Mouse (Mus musculus): ENCODE data around the gene Spdye4b. TPM values are rescaled to one million over a fixed set of nuclear protein-coding genes. Genes with fewer than 3 reads are reported as not detected.
"Not testable (repeated sequence)": the region's sequence is repeated elsewhere in the genome, so short reads cannot be mapped to it uniquely, and the experiment has no call there.

Spdye4b gene
- polyA plus RNA-seq, 1 experiment from 2014 or later, result not detected

DNA sequence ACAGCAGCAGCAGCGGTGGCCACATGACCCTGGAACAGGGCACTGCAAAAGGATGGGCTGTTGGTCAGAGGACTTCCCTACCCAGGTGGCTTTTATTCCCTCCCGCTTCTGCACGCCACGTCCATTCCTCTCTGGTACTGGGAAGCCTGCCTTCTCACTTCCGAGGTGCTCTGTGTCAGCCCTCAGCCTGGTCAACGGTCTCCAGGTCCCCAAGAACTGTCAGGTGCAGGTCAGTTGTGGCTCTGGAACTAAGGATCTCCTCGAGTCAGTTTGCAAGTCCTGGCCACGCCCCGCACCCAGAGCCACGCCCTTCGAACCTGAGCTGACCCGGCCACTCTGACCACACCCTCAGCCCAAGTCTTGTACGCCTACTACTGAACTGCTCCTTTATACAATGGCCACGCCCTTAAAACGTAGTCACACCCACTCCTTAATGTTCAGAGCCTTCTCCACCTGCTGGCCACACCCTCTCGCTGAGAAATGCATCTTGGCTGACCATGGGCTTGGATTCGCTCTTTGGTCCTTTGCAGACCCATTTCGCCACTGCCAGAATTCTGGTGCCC, 15.2 kb upstream of the Spdye4b start:
- H3K4me1 ChIP-seq (replicated peaks), result no peaks in the 10 kb centered on the region
- H3K9ac ChIP-seq, result no peak overlapping the region
- H3K9me3 ChIP-seq, result no peaks in the 10 kb centered on the region
- no peaks in the 10 kb centered on the region for H3K36me3 ChIP-seq
- no peak for ATAC-seq (ENCODE audit: low FRiP score, low read depth)
- 15% methylated on average over 18 of the region's 18 CpGs for WGBS
- H3K4me3 ChIP-seq, result no peak overlapping the region
- H3K27me3 ChIP-seq, result no peaks in the 10 kb centered on the region
- no peak overlapping the region for H3K4me2 ChIP-seq
- H3K27ac ChIP-seq (replicated peaks), result no peak overlapping the region

DNA sequence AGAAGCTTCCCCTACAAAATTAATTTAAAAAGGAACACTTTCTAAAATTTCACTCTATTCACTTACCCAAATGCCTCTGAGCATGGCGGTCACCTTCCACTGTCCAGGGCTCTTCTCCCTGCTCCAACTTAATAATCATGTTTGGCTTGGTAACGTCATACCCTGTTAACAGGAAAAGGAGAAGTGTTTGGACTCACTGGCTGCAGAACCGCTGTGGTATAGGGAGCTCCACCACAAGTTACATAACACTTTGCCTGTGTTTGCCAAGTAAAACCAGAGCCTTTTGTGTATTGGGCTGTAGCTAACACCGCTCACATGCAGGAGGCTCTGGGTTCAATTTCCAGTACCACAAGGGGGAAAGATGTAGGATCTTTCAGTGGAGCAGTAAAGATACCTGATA, 4.8 kb upstream of the Spdye4b start:
- Histone ChIP-seq H3K36me3 (peaks cover 76% of the 10 kb centered on the region), H3K4me1 (replicated peaks) (peaks cover 14% of the 10 kb centered on the region), H3K27ac (replicated peaks) (no peak overlapping the region), H3K9me3 (no peaks in the 10 kb centered on the region; the same call in 1 of the 2 replicates), H3K4me2 (no peak overlapping the region), H3K27me3 (no peaks in the 10 kb centered on the region), H3K4me3 (no peak overlapping the region), H3K9ac (no peak overlapping the region)
- ATAC-seq (ENCODE audit: low FRiP score, low read depth), result no peak
- 98% methylated on average over 4 of the region's 4 CpGs for WGBS

- Histone ChIP-seq H3K4me1 (replicated peaks) (peaks cover 14% of the 10 kb centered on the region), H3K9ac (no peak overlapping the region), H3K36me3 (peaks cover 59% of the 10 kb centered on the region), H3K27me3 (no peaks in the 10 kb centered on the region), H3K9me3 (no peaks in the 10 kb centered on the region; the same call in 1 of the 2 replicates), H3K4me2 (no peak overlapping the region), H3K27ac (replicated peaks) (no peak overlapping the region), H3K4me3 (no peak overlapping the region)
- no peak for ATAC-seq (ENCODE audit: low FRiP score, low read depth)
- 87% methylated on average over 3 of the region's 3 CpGs for WGBS
Measured at GRCm38 (mm10) chr5:143177541-143178200, 3.1 kb upstream of the Spdye4b start.

DNA sequence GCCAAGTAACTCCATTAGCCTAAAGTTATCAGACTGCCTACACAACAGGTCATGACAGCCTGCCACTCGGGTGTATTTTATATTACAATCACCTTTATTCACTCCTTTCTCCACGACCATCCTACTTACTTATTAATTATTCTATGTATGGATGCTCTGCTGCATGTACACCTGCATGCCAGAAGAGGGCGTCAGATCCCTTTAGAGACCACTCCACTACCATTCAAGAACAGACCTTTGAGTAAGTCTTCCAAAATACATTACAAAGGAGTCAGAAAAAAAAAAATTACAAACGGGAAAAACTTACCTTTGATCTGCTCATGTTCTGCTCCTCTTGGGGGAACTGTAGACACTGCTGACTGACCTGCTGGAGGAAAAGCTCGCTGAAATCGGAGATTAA, 1.6 kb upstream of the Spdye4b start:
- Histone ChIP-seq H3K9me3 (no peaks in the 10 kb centered on the region; the same call in 1 of the 2 replicates), H3K4me1 (replicated peaks) (peaks cover 14% of the 10 kb centered on the region), H3K4me3 (peak overlapping the region; percentile 86), H3K4me2 (peak overlapping the region; percentile 80), H3K9ac (no peak overlapping the region), H3K36me3 (peaks cover 44% of the 10 kb centered on the region), H3K27me3 (no peaks in the 10 kb centered on the region), H3K27ac (replicated peaks) (no peak overlapping the region)
- WGBS, result 35% methylated on average over 6 of the region's 6 CpGs
- no peak for ATAC-seq (ENCODE audit: low FRiP score, low read depth)

- not testable (repeated sequence) for H3K4me2 ChIP-seq; H3K9ac ChIP-seq; H3K27me3 ChIP-seq; H3K9me3 ChIP-seq; ATAC-seq (ENCODE audit: low FRiP score, low read depth); H3K27ac ChIP-seq (replicated peaks); H3K4me3 ChIP-seq; H3K4me1 ChIP-seq (replicated peaks); H3K36me3 ChIP-seq
- 77% methylated on average over 1 of the region's 1 CpGs for WGBS
Measured at GRCm38 (mm10) chr5:143188014-143188413, 7.2 kb downstream of the Spdye4b start.

- Histone ChIP-seq H3K4me1 (replicated peaks) (no peaks in the 10 kb centered on the region), H3K36me3 (no peaks in the 10 kb centered on the region), H3K4me3 (no peak overlapping the region), H3K9me3 (no peaks in the 10 kb centered on the region), H3K27me3 (no peaks in the 10 kb centered on the region), H3K9ac (no peak overlapping the region), H3K4me2 (no peak overlapping the region), H3K27ac (replicated peaks) (no peak overlapping the region)
- WGBS, result 93% methylated on average over 8 of the region's 8 CpGs
- ATAC-seq (ENCODE audit: low FRiP score, low read depth), result no peak
Measured at GRCm38 (mm10) chr5:143192806-143193205, 12.0 kb downstream of the Spdye4b start.

- H3K27me3 ChIP-seq; H3K9me3 ChIP-seq; H3K36me3 ChIP-seq; H3K4me1 ChIP-seq (replicated peaks); H3K9ac ChIP-seq; H3K4me3 ChIP-seq; H3K4me2 ChIP-seq; ATAC-seq (ENCODE audit: low FRiP score, low read depth); H3K27ac ChIP-seq (replicated peaks): not testable (repeated sequence)
- 66% methylated on average over 8 of the region's 8 CpGs for WGBS
Measured at GRCm38 (mm10) chr5:143194747-143195146, 13.9 kb downstream of the Spdye4b start.

GRCm38 (mm10) chr5:143195166-143195565, 14.3 kb downstream of the Spdye4b start:
- ATAC-seq (ENCODE audit: low FRiP score, low read depth), result no peak
- no peaks in the 10 kb centered on the region for H3K9me3 ChIP-seq
- H3K4me3 ChIP-seq, result no peak overlapping the region
- no peaks in the 10 kb centered on the region for H3K27me3 ChIP-seq
- no peak overlapping the region for H3K4me2 ChIP-seq
- H3K36me3 ChIP-seq, result no peaks in the 10 kb centered on the region
- WGBS, result 75% methylated on average over 2 of the region's 2 CpGs
- H3K27ac ChIP-seq (replicated peaks), result no peak overlapping the region
- no peak overlapping the region for H3K9ac ChIP-seq
- no peaks in the 10 kb centered on the region for H3K4me1 ChIP-seq (replicated peaks)

DNA sequence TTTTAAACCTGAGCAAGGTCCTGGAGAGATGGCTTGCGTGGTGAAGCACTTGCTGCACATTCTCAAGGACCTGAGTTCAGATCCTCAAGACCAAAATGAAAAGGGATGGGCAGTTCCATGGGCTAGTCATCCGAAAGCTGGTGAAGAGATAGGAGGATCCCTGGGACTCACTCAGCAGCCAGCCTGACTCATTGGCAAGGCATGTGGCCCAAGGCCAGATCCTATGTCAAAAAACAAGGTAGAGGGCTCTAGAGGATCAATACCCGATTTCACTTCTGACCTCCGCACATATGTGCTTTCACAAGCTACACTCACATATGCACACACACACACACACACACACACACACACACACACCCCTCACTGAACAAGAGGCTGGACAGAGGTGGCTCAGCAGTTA, 15.7 kb downstream of the Spdye4b start:
- WGBS, result 89% methylated on average over 4 of the region's 4 CpGs
- H3K4me2 ChIP-seq, result no peak overlapping the region
- no peaks in the 10 kb centered on the region for H3K4me1 ChIP-seq (replicated peaks)
- H3K36me3 ChIP-seq, result no peaks in the 10 kb centered on the region
- no peaks in the 10 kb centered on the region for H3K9me3 ChIP-seq
- ATAC-seq (ENCODE audit: low FRiP score, low read depth), result no peak
- no peak overlapping the region for H3K4me3 ChIP-seq
- H3K9ac ChIP-seq, result no peak overlapping the region
- no peak overlapping the region for H3K27ac ChIP-seq (replicated peaks)
- H3K27me3 ChIP-seq, result no peaks in the 10 kb centered on the region

DNA sequence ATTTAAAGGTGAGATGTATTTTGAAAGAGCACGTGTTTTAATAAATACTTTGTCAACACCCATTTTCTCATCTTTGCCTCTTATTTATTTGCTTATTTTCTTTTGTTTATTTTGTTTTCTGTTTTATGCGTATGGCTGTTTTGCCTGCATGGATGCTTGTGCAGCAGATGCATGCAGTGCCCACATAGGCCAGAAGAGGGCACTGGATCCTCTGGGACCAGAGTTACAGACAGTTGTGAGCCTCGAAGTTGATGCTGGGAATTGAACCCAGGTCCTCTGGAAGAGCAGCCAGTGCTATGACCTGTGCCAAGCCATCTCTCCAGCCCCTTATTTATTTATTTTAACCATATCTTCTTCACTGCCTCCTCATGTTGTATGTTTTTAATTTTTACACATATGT, 24.2 kb downstream of the Spdye4b start:
- no peak for ATAC-seq (ENCODE audit: low FRiP score, low read depth)
- Histone ChIP-seq H3K4me3 (no peak overlapping the region), H3K36me3 (no peaks in the 10 kb centered on the region), H3K4me1 (replicated peaks) (no peaks in the 10 kb centered on the region), H3K27ac (replicated peaks) (no peak overlapping the region), H3K9me3 (no peaks in the 10 kb centered on the region), H3K4me2 (no peak overlapping the region), H3K27me3 (no peaks in the 10 kb centered on the region), H3K9ac (no peak overlapping the region)
- WGBS, result 77% methylated on average over 3 of the region's 3 CpGs

- H3K4me1 ChIP-seq (replicated peaks), result no peaks in the 10 kb centered on the region
- H3K36me3 ChIP-seq, result no peaks in the 10 kb centered on the region
- ATAC-seq (ENCODE audit: low FRiP score, low read depth), result no peak
- H3K4me2 ChIP-seq, result no peak overlapping the region
- H3K27me3 ChIP-seq, result no peaks in the 10 kb centered on the region
- H3K9me3 ChIP-seq, result no peaks in the 10 kb centered on the region
- H3K4me3 ChIP-seq, result no peak overlapping the region
- H3K27ac ChIP-seq (replicated peaks), result no peak overlapping the region
- H3K9ac ChIP-seq, result no peak overlapping the region
- 86% methylated on average over 2 of the region's 2 CpGs for WGBS
Measured at GRCm38 (mm10) chr5:143213832-143214231, 33.0 kb downstream of the Spdye4b start.

DNA sequence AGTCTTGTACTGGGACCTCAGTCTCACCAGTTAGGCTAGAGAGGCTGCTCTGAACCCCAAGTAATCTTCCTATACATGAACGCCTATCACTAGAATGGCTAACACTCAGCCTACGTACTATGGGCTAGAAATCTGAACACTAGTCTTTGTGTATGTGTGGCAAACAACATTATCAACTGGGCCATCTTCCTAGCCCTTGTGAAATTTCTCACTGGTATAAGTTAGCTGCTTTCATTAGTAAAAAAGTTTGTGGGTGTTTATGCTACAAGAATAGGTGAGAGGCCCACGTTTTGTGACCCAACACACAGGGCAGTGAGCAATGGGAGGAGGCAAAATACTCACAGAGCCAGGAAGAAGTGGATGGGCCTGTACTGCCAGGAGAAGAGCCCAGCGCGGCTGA, 40.2 kb downstream of the Spdye4b start:
- H3K9ac ChIP-seq, result no peak overlapping the region
- 87% methylated on average over 5 of the region's 5 CpGs for WGBS
- no peaks in the 10 kb centered on the region for H3K4me1 ChIP-seq (replicated peaks)
- no peak overlapping the region for H3K4me3 ChIP-seq
- ATAC-seq (ENCODE audit: low FRiP score, low read depth), result no peak
- H3K4me2 ChIP-seq, result no peak overlapping the region
- no peaks in the 10 kb centered on the region for H3K9me3 ChIP-seq
- no peaks in the 10 kb centered on the region for H3K36me3 ChIP-seq
- H3K27me3 ChIP-seq, result no peaks in the 10 kb centered on the region
- H3K27ac ChIP-seq (replicated peaks), result no peak overlapping the region

DNA sequence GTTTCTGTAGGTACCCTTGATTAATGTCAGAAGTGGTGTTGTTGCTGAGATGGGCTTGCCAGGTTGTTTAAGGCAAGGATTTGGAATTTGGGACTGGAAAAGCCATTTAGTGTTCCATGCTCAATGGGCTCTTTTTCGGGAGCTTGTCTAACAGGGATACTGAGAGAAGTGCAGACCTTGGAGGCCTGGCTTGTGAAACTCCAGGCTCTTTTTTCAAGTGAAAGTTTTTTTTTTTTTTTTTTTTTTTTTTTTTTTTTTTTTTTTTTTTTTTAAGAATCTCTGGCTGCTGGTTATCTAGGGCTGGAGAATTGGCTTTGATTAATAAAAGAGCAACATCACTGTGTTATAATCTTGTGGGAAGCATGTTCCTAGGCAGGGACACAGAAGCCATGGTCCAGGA, 41.5 kb downstream of the Spdye4b start:
- Histone ChIP-seq H3K4me1 (replicated peaks) (no peaks in the 10 kb centered on the region), H3K4me3 (no peak overlapping the region), H3K4me2 (no peak overlapping the region), H3K9ac (no peak overlapping the region), H3K9me3 (no peaks in the 10 kb centered on the region), H3K27me3 (no peaks in the 10 kb centered on the region), H3K27ac (replicated peaks) (no peak overlapping the region), H3K36me3 (no peaks in the 10 kb centered on the region)
- no peak for ATAC-seq (ENCODE audit: low FRiP score, low read depth)
- 83% methylated on average over 1 of the region's 1 CpGs for WGBS

Measured in hindbrain, embryonic 15.5 days (tissue).